Mouse (Mus musculus) heart, embryonic 16.5 days (tissue): Measurements from ENCODE around the gene Cdh4. TPM values are rescaled to one million over a fixed set of nuclear protein-coding genes. Genes with fewer than 3 reads are reported as not detected.

Experiments used
- ATAC-seq: fragments of 200-750 bp; cut with Nextera tagmentation; replicated peaks from 2 replicates; pipeline ENCODE4 v1.8.0; 2017; ENCODE audit warnings: moderate number of reproducible peaks; ENCODE audit not compliant: insufficient read depth, low FRiP score; ENCODE audit errors: extremely low read depth
- H3K27ac ChIP-seq: fragments of 300-500 bp; sonication (generic); 2 replicates; pipeline ENCODE4 v1.5.1; 2014; ENCODE audit warnings: mild to moderate bottlenecking, low read length, control low read depth, moderate library complexity
- H3K27me3 ChIP-seq: fragments of 300-500 bp; sonication (generic); 2 replicates; pipeline ENCODE4 v1.6.1; 2014; ENCODE audit warnings: low read length, mixed read lengths; ENCODE audit not compliant: control insufficient read depth, insufficient read depth
- H3K36me3 ChIP-seq: fragments of 300-500 bp; sonication (generic); 2 replicates; pipeline ENCODE4 v1.6.1; 2014; ENCODE audit not compliant: control insufficient read depth, insufficient read depth
- H3K4me1 ChIP-seq: fragments of 300-500 bp; sonication (generic); 2 replicates; pipeline ENCODE4 v1.6.1; 2014; ENCODE audit warnings: low read length, mixed read lengths; ENCODE audit not compliant: control insufficient read depth, insufficient read depth
- H3K4me2 ChIP-seq: fragments of 300-500 bp; sonication (generic); 2 replicates; pipeline ENCODE4 v1.6.1; 2014; ENCODE audit warnings: low read depth, mild to moderate bottlenecking, control low read depth, low read length
- H3K4me3 ChIP-seq: fragments of 300-500 bp; sonication (generic); 2 replicates; pipeline ENCODE4 v1.5.1; 2014; ENCODE audit warnings: mild to moderate bottlenecking, control low read depth, low read length
- H3K9ac ChIP-seq: fragments of 300-500 bp; sonication (generic); 2 replicates; pipeline ENCODE4 v1.6.1; 2014; ENCODE audit warnings: low read length, control low read depth
- H3K9me3 ChIP-seq: fragments of 300-500 bp; sonication (generic); replicated peaks from 2 replicates; pipeline ENCODE4 v1.6.1; 2016; ENCODE audit warnings: low read length; ENCODE audit not compliant: control insufficient read depth
- WGBS: fragments of 180-500 bp; shearing (Covaris S2); extraction: QIAGEN DNeasy Blood & Tissue Kit; methylation state at CpG from one replicate; pipeline ENCODE4 v1.1.7; 2014; 5-methylcytosine and 5-hydroxymethylcytosine counted together
- polyA plus RNA-seq: library from polyadenylated mRNA; unstranded; fragments of >200 nt; fragmentation: Nextera tagmentation; extraction: Ambion mirVana; gene quantifications from 2 replicates; pipeline ENCODE4 v1.2.1, GENCODE M21; 2015

Gene Cdh4
- polyA plus RNA-seq, 1 experiment from 2014 or later, result 6.5 TPM

- Histone ChIP-seq H3K9me3 (no peaks in the 10 kb centered on the region), H3K36me3 (no peaks in the 10 kb centered on the region), H3K9ac (no peak overlapping the region), H3K27me3 (no peaks in the 10 kb centered on the region; the same call in 1 of the 2 replicates), H3K4me3 (no peak overlapping the region), H3K27ac (no peak overlapping the region), H3K4me2 (no peak overlapping the region), H3K4me1 (peaks cover 7% of the 10 kb centered on the region)
- 61% methylated on average over 5 of the region's 5 CpGs for WGBS
- no peak for ATAC-seq
These were observed 430.5 kb downstream of the Cdh4 start for GRCm38 (mm10) chr2:179872724-179873123.

- H3K4me2 ChIP-seq, result no peak overlapping the region
- no peak overlapping the region for H3K27ac ChIP-seq
- H3K4me1 ChIP-seq, result peaks cover 1% of the 10 kb centered on the region; the same call in 1 of the 2 replicates
- H3K27me3 ChIP-seq, result no peaks in the 10 kb centered on the region; the same call in 1 of the 2 replicates
- H3K9me3 ChIP-seq, result no peaks in the 10 kb centered on the region
- WGBS, result 43% methylated on average over 5 of the region's 5 CpGs
- no peak overlapping the region for H3K4me3 ChIP-seq
- H3K36me3 ChIP-seq, result no peaks in the 10 kb centered on the region
- no peak for ATAC-seq
- no peak overlapping the region for H3K9ac ChIP-seq
These were observed 431.1 kb downstream of the Cdh4 start for GRCm38 (mm10) chr2:179873315-179873714.

- WGBS, result 5% methylated on average over 3 of the region's 3 CpGs
- ATAC-seq, result no peak
These were observed 432.9 kb downstream of the Cdh4 start for GRCm38 (mm10) chr2:179875147-179875546.

GRCm38 (mm10) chr2:179877551-179878215 lies 435.5 kb downstream of the Cdh4 start:
- no peak for ATAC-seq
- WGBS, result 60% methylated on average over 9 of the region's 9 CpGs
- Histone ChIP-seq H3K9ac (no peak overlapping the region), H3K4me2 (no peak overlapping the region), H3K9me3 (no peaks in the 10 kb centered on the region), H3K27me3 (no peaks in the 10 kb centered on the region), H3K4me1 (no peaks in the 10 kb centered on the region), H3K27ac (no peak overlapping the region), H3K4me3 (no peak overlapping the region), H3K36me3 (no peaks in the 10 kb centered on the region)

More at GRCm38 (mm10) chr2:179875147-179875546, 432.9 kb downstream of the Cdh4 start:
- H3K27ac ChIP-seq, result no peak overlapping the region
- H3K9ac ChIP-seq, result no peak overlapping the region
- no peaks in the 10 kb centered on the region for H3K36me3 ChIP-seq
- H3K4me2 ChIP-seq, result no peak overlapping the region
- no peak overlapping the region for H3K4me3 ChIP-seq
- H3K9me3 ChIP-seq, result no peaks in the 10 kb centered on the region
- no peaks in the 10 kb centered on the region; the same call in 1 of the 2 replicates for H3K27me3 ChIP-seq
- H3K4me1 ChIP-seq, result no peaks in the 10 kb centered on the region

GRCm38 (mm10) chr2:179884561-179884960 lies 442.3 kb downstream of the Cdh4 start:
- H3K27ac ChIP-seq, result no peak overlapping the region
- H3K27me3 ChIP-seq, result no peaks in the 10 kb centered on the region
- ATAC-seq, result no peak
- no peaks in the 10 kb centered on the region for H3K36me3 ChIP-seq
- H3K9me3 ChIP-seq, result no peaks in the 10 kb centered on the region
- no peaks in the 10 kb centered on the region for H3K4me1 ChIP-seq
- H3K9ac ChIP-seq, result no peak overlapping the region
- 23% methylated on average over 7 of the region's 7 CpGs for WGBS
- no peak overlapping the region for H3K4me3 ChIP-seq
- no peak overlapping the region for H3K4me2 ChIP-seq

GRCm38 (mm10) chr2:179891048-179891447 lies 448.8 kb downstream of the Cdh4 start:
- Histone ChIP-seq H3K36me3 (no peaks in the 10 kb centered on the region), H3K4me3 (no peak overlapping the region), H3K4me1 (no peaks in the 10 kb centered on the region), H3K9me3 (no peaks in the 10 kb centered on the region), H3K9ac (no peak overlapping the region), H3K4me2 (no peak overlapping the region), H3K27me3 (no peaks in the 10 kb centered on the region), H3K27ac (no peak overlapping the region)
- 68% methylated on average over 3 of the region's 3 CpGs for WGBS
- no peak for ATAC-seq

GRCm38 (mm10) chr2:179896949-179897348 lies 454.7 kb downstream of the Cdh4 start:
- H3K9ac ChIP-seq, result no peak overlapping the region
- no peak overlapping the region for H3K4me3 ChIP-seq
- H3K4me2 ChIP-seq, result no peak overlapping the region
- H3K27me3 ChIP-seq, result no peaks in the 10 kb centered on the region
- no peak for ATAC-seq
- no peaks in the 10 kb centered on the region for H3K9me3 ChIP-seq
- no peaks in the 10 kb centered on the region for H3K36me3 ChIP-seq
- no peak overlapping the region for H3K27ac ChIP-seq
- 48% methylated on average over 2 of the region's 2 CpGs for WGBS
- no peaks in the 10 kb centered on the region for H3K4me1 ChIP-seq

GRCm38 (mm10) chr2:179912911-179913310 lies 470.7 kb downstream of the Cdh4 start:
- H3K36me3 ChIP-seq, result peaks cover 29% of the 10 kb centered on the region

GRCm38 (mm10) chr2:179913349-179913748 lies 471.1 kb downstream of the Cdh4 start:
- Histone ChIP-seq H3K4me1 (no peaks in the 10 kb centered on the region), H3K4me3 (no peak overlapping the region), H3K27ac (no peak overlapping the region), H3K4me2 (no peak overlapping the region), H3K9me3 (no peaks in the 10 kb centered on the region), H3K27me3 (no peaks in the 10 kb centered on the region), H3K9ac (no peak overlapping the region), H3K36me3 (peaks cover 29% of the 10 kb centered on the region)
- ATAC-seq, result no peak
- 89% methylated on average over 15 of the region's 15 CpGs for WGBS

More at GRCm38 (mm10) chr2:179912911-179913310, 470.7 kb downstream of the Cdh4 start:
- H3K4me1 ChIP-seq, result no peaks in the 10 kb centered on the region
- H3K9ac ChIP-seq, result no peak overlapping the region
- H3K9me3 ChIP-seq, result no peaks in the 10 kb centered on the region
- no peak overlapping the region for H3K4me3 ChIP-seq
- 77% methylated on average over 12 of the region's 12 CpGs for WGBS
- no peaks in the 10 kb centered on the region for H3K27me3 ChIP-seq
- ATAC-seq, result no peak
- no peak overlapping the region for H3K4me2 ChIP-seq
- no peak overlapping the region for H3K27ac ChIP-seq
